Mouse (Mus musculus) testis, adult 2 months (tissue): ENCODE data around the gene Twnk.

Source experiments
- CTCF ChIP-seq: fragments of 200-500 bp; IDR thresholded peaks from 2 replicates; pipeline ENCODE4 v1.5.1; 2012; ENCODE audit warnings: low read depth, mild to moderate bottlenecking, inconsistent platforms, low read length, moderate library complexity; ENCODE audit not compliant: control insufficient read depth, insufficient read depth, insufficient replicate concordance
- POLR2A ChIP-seq: fragments of 200-500 bp; IDR thresholded peaks from 2 replicates; pipeline ENCODE4 v1.6.1; 2012; ENCODE audit warnings: low read depth, mild to moderate bottlenecking, inconsistent platforms, low read length, moderate library complexity; ENCODE audit not compliant: control insufficient read depth

DNA sequence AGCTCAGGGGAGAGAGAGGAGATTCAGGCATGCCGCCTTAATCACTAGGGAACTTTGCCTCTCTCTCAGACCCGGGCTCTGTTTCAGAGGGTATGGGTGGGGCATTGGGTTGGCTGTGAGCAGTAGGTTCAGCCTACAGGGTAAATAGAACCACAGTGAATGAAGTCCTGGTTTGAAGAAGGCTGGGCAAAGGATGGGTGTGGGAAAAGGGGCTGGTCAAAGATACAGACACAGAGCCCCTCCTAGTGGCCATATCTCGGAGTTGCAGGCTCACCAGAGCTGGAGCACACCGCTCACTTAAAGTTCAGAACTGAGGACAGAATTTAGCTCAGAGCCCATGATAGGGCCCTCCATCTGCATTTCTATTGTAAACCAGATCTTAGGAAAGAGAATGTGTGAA lies 26.3 kb downstream of the Twnk start:
- TF ChIP-seq CTCF (peak; percentile 75; the same call in 1 of the 2 replicates), POLR2A (no peak)
